Mouse (Mus musculus): ENCODE results near the gene Olfr159. TPM values are rescaled to one million over a fixed set of nuclear protein-coding genes. Genes with fewer than 3 reads are reported as not detected.

The Olfr159 gene
- polyA plus RNA-seq, 1 experiment from 2014 or later = not detected

GRCm38 (mm10) chr4:43728576-43728954 is 42.2 kb downstream of the Olfr159 start:
- TF ChIP-seq CTCF (IDR thresholded peaks at IDR 0.05; ENCODE audit: low read depth) (no peak), EP300 (optimal IDR thresholded peaks at IDR 0.05) (no peak)
- H3K4me1 ChIP-seq (replicated peaks; ENCODE audit: control insufficient read depth, insufficient read depth) = peaks cover 20% of the 10 kb centered on the region
- peak; percentile 72 for DNase-seq (ENCODE audit: low spot score)
- ATAC-seq (ENCODE audit: low FRiP score, low TSS enrichment) = peak; percentile 90
- no peaks in the 10 kb centered on the region for H3K27me3 ChIP-seq (ENCODE audit: control insufficient read depth, insufficient read depth, low read length)
- no peaks in the 10 kb centered on the region for H3K36me3 ChIP-seq (ENCODE audit: control insufficient read depth, insufficient read depth, low read length)
- H3K9me3 ChIP-seq (ENCODE audit: control insufficient read depth, low read length) = no peaks in the 10 kb centered on the region
- peak overlapping the region; percentile 98 for H3K27ac ChIP-seq (replicated peaks)
- H3K9ac ChIP-seq (ENCODE audit: low read length) = peak overlapping the region; percentile 48; the same call in 1 of the 2 replicates
- no peak overlapping the region for H3K4me3 ChIP-seq (ENCODE audit: low read depth, low read length)
- WGBS = 0% methylated on average over 5 of the region's 5 CpGs
- H3K4me2 ChIP-seq (replicated peaks; ENCODE audit: low read depth) = no peak overlapping the region; the same call in 1 of the 2 replicates

GRCm38 (mm10) chr4:43727718-43728575 is 42.9 kb downstream of the Olfr159 start:
- TF ChIP-seq CTCF (IDR thresholded peaks at IDR 0.05; ENCODE audit: low read depth) (no peak), EP300 (optimal IDR thresholded peaks at IDR 0.05) (no peak)
- 50% methylated on average over 7 of the region's 7 CpGs for WGBS
- Histone ChIP-seq H3K27ac (replicated peaks) (peak overlapping the region; percentile 98), H3K4me3 (ENCODE audit: low read depth, low read length) (no peak overlapping the region), H3K9ac (ENCODE audit: low read length) (peak overlapping the region; percentile 48), H3K9me3 (ENCODE audit: control insufficient read depth, low read length) (no peaks in the 10 kb centered on the region), H3K36me3 (ENCODE audit: control insufficient read depth, insufficient read depth, low read length) (no peaks in the 10 kb centered on the region), H3K27me3 (ENCODE audit: control insufficient read depth, insufficient read depth, low read length) (no peaks in the 10 kb centered on the region), H3K4me2 (replicated peaks; ENCODE audit: low read depth) (no peak overlapping the region; the same call in 1 of the 2 replicates), H3K4me1 (replicated peaks; ENCODE audit: control insufficient read depth, insufficient read depth) (peaks cover 20% of the 10 kb centered on the region)
- ATAC-seq (ENCODE audit: low FRiP score, low TSS enrichment) (peak; percentile 30; the same call in 1 of the 2 replicates), DNase-seq (ENCODE audit: low spot score) (no peak)

- H3K9me3 ChIP-seq (ENCODE audit: control insufficient read depth, low read length) = no peaks in the 10 kb centered on the region
- H3K36me3 ChIP-seq (ENCODE audit: control insufficient read depth, insufficient read depth, low read length) = no peaks in the 10 kb centered on the region
- ATAC-seq (ENCODE audit: low FRiP score, low TSS enrichment) = peak; percentile 88
- H3K27ac ChIP-seq (replicated peaks) = peak within 1 kb of the TSS; percentile 98
- peak within 1 kb of the TSS; percentile 48 for H3K9ac ChIP-seq (ENCODE audit: low read length)
- no peaks in the 10 kb centered on the region for H3K27me3 ChIP-seq (ENCODE audit: control insufficient read depth, insufficient read depth, low read length)
- TF ChIP-seq EP300 (optimal IDR thresholded peaks at IDR 0.05) = no peak
- TF ChIP-seq CTCF (IDR thresholded peaks at IDR 0.05; ENCODE audit: low read depth) = no peak
- WGBS = 20% methylated on average over 3 of the region's 3 CpGs
- no peak within 1 kb of the TSS for H3K4me3 ChIP-seq (ENCODE audit: low read depth, low read length)
- H3K4me2 ChIP-seq (replicated peaks; ENCODE audit: low read depth) = peak within 1 kb of the TSS; percentile 23; the same call in 1 of the 2 replicates
- peak; percentile 87 for DNase-seq (ENCODE audit: low spot score)
- peaks cover 20% of the 10 kb centered on the region for H3K4me1 ChIP-seq (replicated peaks; ENCODE audit: control insufficient read depth, insufficient read depth)
Observed at GRCm38 (mm10) chr4:43726995-43727394, 43.8 kb downstream of the Olfr159 start, which contains the start of gene Hrct1. Gene Hrct1 (plus strand): TSS chr4:43727188.

- DNase-seq (ENCODE audit: low spot score) = no peak
- Histone ChIP-seq H3K4me1 (replicated peaks; ENCODE audit: control insufficient read depth, insufficient read depth) (peaks cover 20% of the 10 kb centered on the region), H3K4me2 (replicated peaks; ENCODE audit: low read depth) (peak overlapping the region; percentile 14; the same call in 1 of the 2 replicates), H3K4me3 (ENCODE audit: low read depth, low read length) (no peak overlapping the region), H3K9me3 (ENCODE audit: control insufficient read depth, low read length) (no peaks in the 10 kb centered on the region), H3K9ac (ENCODE audit: low read length) (no peak overlapping the region), H3K36me3 (ENCODE audit: control insufficient read depth, insufficient read depth, low read length) (no peaks in the 10 kb centered on the region), H3K27me3 (ENCODE audit: control insufficient read depth, insufficient read depth, low read length) (no peaks in the 10 kb centered on the region), H3K27ac (replicated peaks) (peak overlapping the region; percentile 98)
- ATAC-seq (ENCODE audit: low FRiP score, low TSS enrichment) = no peak
- WGBS = 40% methylated on average over 12 of the region's 12 CpGs
- TF ChIP-seq CTCF (IDR thresholded peaks at IDR 0.05; ENCODE audit: low read depth) = no peak
- no peak for TF ChIP-seq EP300 (optimal IDR thresholded peaks at IDR 0.05)
Observed at GRCm38 (mm10) chr4:43726228-43726993, 44.4 kb downstream of the Olfr159 start.

GRCm38 (mm10) chr4:43724764-43725163 is 46.0 kb downstream of the Olfr159 start:
- WGBS = 26% methylated on average over 1 of the region's 1 CpGs
- Histone ChIP-seq H3K36me3 (ENCODE audit: control insufficient read depth, insufficient read depth, low read length) (no peaks in the 10 kb centered on the region), H3K4me3 (ENCODE audit: low read depth, low read length) (no peak overlapping the region), H3K27ac (replicated peaks) (no peak overlapping the region), H3K4me1 (replicated peaks; ENCODE audit: control insufficient read depth, insufficient read depth) (peaks cover 20% of the 10 kb centered on the region), H3K4me2 (replicated peaks; ENCODE audit: low read depth) (no peak overlapping the region), H3K27me3 (ENCODE audit: control insufficient read depth, insufficient read depth, low read length) (no peaks in the 10 kb centered on the region), H3K9me3 (ENCODE audit: control insufficient read depth, low read length) (no peaks in the 10 kb centered on the region), H3K9ac (ENCODE audit: low read length) (no peak overlapping the region)
- ATAC-seq (ENCODE audit: low FRiP score, low TSS enrichment) (no peak), DNase-seq (ENCODE audit: low spot score) (peak; percentile 59)
- peak; percentile 90 for TF ChIP-seq CTCF (IDR thresholded peaks at IDR 0.05; ENCODE audit: low read depth)
- no peak for TF ChIP-seq EP300 (optimal IDR thresholded peaks at IDR 0.05)
